Mouse (Mus musculus): ENCODE measurements around the gene Gpr1.
"Not testable (repeated sequence)": the region's sequence is repeated elsewhere in the genome, so short reads cannot be mapped to it uniquely, and the experiment has no call there.

Gene Gpr1

GRCm38 (mm10) chr1:63181019-63181418, 33.3 kb downstream of the Gpr1 start:
- peak; percentile 93 for DNase-seq (ENCODE audit: low read depth, low spot score)

DNA sequence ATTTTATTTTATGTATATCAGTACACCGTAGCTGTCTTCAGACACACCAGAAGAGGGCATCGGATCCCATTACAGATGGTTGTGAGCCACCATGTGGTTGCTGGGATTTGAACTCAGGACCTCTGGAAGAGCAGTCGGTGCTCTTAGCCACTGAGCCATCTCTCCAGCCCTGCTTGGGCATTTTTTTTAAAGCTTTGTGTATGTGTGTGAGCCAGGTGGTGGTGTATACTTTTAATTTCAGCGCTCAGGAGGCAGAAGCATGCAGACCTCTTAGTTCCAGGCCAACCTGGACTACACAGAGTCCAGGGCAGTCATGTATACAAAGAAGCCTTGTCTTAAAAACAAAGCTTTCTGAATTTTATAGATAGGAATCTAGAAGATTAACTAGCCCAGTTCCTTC, 33.8 kb downstream of the Gpr1 start:
- DNase-seq (ENCODE audit: low read depth, low spot score): not testable (repeated sequence)

DNA sequence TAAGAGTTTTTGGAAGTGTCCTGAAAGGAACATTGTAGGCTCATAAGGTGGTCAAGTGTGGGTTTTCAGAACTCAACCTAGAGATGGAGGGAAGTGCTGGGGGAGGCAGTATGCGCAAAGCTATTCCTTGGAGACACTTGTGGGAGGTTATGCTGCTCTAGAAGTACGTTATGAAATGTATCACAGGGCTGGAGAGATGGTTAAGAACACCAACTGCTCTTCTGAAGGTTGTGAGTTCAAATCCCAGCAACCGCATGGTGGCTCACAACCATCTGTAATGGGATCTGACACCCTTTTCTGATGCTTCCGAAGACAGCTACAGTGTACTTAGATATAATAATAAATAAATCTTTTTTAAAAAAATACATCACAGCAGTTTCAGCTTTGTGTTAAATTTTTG, 34.2 kb downstream of the Gpr1 start:
- DNase-seq (ENCODE audit: low read depth, low spot score): no peak

DNA sequence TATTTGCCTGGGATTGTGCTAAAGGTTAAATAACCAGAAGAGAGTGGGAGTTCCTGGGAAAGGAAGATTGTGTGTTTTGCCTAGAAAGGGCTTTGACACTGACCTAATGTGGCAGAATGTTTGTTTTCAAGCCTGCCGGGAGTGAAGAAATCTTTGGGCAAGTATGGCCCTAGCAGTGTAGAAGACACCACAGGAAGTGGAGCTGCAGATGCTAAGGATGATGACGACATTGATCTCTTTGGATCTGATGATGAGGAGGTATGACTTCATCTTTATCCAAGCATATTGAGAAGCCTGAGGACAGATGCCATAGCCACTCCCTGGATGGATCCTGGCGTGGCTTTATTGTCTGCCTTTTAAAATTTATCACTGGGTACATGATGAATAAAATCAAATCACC, 36.0 kb downstream of the Gpr1 start:
- DNase-seq (ENCODE audit: low read depth, low spot score): no peak

DNA sequence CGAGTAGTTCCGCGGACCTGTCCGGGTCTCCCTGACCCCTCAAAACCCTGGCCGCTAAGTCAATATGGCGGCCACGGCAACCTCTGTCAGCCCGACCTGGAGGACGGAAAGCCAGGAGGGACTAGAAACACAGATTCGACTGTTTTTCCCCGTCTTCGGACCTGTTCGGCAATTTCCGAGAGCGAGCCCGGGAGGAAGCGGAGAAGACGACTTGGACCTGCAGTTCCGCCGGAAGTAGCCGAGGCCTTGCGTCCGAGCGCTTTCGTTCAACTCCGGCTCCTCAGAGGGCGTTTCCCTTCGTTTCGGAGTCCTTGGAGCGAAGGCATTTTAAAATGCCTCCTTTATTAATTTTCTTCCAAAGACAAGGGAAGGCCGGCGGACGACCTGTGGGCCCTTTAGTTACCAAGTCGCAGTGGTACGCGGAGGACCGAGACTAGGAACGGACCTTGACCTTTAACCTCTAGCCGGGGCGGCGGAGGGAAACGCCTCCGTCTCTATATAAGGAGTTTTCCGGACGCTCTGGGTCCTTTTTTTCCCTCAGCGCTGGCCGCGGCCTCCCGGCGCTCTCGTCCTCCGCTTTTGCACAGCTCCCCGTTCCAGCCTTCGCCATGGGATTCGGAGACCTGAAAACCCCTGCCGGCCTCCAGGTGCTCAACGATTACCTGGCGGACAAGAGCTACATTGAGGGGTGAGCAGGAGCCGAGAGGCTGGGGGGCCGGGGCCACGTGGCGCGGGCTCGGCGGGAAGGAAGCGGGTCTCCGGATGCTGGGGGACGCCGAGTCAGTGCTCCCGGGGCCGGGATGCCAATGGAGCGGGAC, 37.5 kb downstream of the Gpr1 start, which contains the start of the genes Eef1b2 and Ndufs1:
Gene Eef1b2 (plus strand): TSS at position 222 of the 818 bp plus-strand sequence.
Gene Ndufs1 (minus strand): TSS at position 230 of the 818 bp plus-strand sequence.
- DNase-seq (ENCODE audit: low read depth, low spot score): peak; percentile 87

DNA sequence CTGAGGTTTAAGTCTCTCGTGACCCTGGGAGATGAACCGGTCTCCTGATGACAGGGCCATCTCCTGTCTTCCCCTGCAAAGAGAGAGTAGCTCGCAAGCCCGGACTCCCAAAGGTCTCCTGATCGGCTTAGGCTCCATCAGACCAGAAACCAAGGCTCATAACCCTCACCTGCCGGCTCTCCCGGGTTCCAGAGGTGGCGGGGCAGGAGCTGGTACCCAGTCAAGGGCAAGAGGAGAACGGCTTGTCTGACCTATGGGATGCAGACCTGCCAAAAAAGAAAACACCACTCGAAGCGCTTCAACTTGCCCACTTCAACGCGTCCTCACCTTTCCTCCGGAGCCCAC, 38.1 kb downstream of the Gpr1 start:
- no peak for DNase-seq (ENCODE audit: low read depth, low spot score)

DNA sequence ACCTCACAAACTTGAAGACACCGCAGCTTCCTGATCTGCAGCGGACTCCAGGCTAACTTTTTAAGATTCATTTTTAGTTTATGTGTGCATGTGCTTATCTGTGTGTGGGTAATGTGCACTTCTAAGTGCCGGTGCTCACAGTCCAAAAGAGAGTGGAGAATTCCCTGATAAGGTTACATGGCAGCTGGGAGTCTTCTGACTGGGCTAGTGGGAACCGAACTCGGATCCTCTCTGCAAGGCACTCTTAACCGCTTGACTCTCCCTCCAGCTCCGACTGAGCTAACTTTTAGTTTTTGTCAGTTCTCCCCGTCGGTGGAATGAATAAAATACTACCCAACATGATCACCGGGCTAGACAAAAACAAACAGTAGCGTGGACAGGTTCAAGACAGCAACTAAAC, 38.5 kb downstream of the Gpr1 start:
- no peak for DNase-seq (ENCODE audit: low read depth, low spot score)

- no peak for DNase-seq (ENCODE audit: low read depth, low spot score)
Observed at GRCm38 (mm10) chr1:63168638-63169037, 45.7 kb downstream of the Gpr1 start.

- no peak for DNase-seq (ENCODE audit: low read depth, low spot score)
Observed at GRCm38 (mm10) chr1:63140231-63140630, 74.1 kb downstream of the Gpr1 start.

GRCm38 (mm10) chr1:63138586-63138985, 75.8 kb downstream of the Gpr1 start:
- DNase-seq (ENCODE audit: low read depth, low spot score): peak; percentile 89

DNA sequence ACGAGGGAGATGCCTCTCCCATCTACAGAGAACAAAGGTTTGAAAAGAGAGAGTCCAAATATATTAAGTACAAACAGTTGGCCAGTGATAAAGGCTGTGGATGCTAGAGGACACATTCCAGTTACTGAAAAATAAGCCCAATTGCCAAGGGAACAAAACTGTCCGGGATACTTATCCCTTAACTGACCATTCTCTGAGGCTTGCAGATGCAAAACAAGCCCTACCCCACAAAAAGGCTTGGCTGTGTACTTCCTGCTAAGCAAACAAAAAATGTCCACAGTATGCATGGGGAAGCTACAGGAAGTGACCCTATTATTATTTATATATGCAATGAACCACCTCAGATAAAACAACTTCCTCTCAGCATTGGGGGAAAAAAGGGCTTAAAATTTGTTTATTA, 76.4 kb downstream of the Gpr1 start:
- DNase-seq (ENCODE audit: low read depth, low spot score): no peak

DNA sequence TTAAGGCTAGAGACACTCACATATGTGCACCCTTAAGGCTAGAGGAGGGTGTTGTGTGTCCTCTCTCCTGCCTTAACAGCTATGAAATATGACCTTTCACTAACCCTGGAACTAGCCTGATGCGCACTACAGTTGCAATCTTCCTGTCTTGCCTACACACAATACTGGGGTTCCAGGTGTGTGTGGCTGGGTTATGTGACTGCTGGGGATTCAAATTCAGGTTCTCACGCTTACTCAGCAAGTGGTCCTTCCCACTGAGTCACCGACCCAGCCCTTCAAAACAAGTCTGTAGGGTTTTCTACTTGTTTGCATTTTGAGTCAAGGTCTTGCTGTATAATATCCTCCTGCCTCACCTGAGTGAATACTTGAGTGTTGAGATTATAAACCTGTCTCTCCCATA, 79.8 kb downstream of the Gpr1 start:
- DNase-seq (ENCODE audit: low read depth, low spot score): no peak
